Mouse (Mus musculus) heart, adult 11 months (tissue): ENCODE measurements at regions not wholly inside any gene's neighbourhood (a gene's known extent, or its start where the extent isn't known, plus 50 kb on each side); places are given as distances from the start of the nearest gene placed in this dataset.

Experiments used
- DNase-seq: peaks from one replicate; pipeline ENCODE4 v3.0.0; 2022

DNA sequence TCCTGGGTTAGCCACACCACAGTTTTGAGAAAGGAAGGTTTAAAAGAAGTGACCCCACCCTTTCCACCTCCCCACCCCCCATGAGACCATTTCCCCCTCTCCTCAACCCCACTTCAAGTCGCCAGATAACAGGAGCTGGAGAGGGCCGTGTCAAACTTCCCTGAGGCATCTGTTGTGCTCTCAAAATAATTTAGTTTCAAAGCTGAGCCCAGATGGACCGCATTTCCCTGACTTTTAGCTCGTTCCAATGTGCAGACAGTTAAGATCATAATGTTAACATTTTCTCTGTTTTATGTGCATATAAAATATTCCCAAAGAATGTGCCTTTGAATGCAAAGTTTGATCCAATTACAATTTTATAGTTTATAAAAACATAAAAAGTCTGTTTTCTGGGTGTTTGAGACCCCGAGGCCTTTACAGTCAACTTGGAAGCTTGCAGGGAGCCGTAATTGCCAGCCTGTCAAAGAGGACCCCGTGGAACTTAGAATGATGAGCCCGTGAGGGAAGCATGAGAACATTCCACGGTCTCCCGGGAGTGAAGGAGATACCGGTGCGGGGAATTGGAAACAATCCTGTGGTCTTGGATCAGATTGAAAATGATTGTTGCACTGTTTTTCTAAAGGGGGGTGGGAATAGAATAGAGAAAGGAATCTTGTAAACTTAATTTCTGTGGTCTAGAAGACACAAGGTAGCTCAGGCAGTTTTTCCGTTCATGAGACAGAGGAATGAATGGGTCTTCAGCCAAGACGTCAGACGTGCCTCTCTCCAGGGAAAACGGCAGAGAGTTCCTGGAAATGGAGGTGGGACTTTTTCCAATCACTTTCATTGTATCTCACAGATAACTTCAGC lies 903.3 kb downstream of the Mrps31 start:
- no peak for DNase-seq

- no peak for DNase-seq
These were observed 908.4 kb downstream of the Mrps31 start for GRCm38 (mm10) chr8:23319556-23319955.

DNA sequence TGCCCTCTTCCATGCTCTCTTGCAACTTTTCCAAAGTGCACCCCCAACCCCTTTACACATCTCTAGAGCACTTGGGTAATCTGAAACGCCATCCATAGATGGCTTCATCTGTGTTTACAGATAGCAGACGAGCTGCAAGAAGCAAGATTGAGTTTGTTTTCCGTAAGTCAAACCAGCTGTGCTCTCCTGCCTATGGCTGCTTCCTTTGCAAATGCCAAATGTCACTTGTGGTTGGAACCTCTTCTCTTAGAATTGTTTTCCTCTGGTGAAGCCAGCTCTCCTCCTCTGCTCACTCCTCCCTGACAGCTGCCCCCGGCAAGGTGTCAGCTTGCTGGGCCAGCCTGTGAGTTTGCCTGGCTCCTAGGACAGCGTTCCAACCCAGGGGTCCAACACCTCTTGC lies 910.0 kb downstream of the Mrps31 start:
- DNase-seq: no peak

DNA sequence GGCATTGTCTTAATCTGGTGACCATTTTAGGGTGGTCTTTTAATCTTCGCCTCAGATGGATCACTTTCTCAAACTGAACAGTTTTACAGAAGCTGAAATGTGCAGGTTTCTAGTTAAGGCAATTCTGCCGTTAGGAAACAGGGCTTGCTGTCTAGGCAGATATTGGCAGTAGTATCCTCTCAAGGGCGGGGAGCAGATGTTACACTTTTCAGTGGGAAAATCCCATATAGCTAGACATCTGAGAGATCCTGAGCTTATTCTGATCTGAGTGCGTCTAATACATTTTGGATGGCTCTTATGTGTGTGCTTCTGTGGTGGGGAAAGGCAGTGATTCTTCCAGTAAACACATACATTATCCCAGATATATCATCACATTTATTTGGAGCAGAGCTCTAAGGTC lies 916.1 kb downstream of the Mrps31 start:
- no peak for DNase-seq

GRCm38 (mm10) chr8:23344161-23344560 lies 933.0 kb downstream of the Mrps31 start:
- DNase-seq: peak; percentile 27

- DNase-seq: peak; percentile 84
These were observed 940.3 kb downstream of the Mrps31 start for GRCm38 (mm10) chr8:23351367-23351930.

DNA sequence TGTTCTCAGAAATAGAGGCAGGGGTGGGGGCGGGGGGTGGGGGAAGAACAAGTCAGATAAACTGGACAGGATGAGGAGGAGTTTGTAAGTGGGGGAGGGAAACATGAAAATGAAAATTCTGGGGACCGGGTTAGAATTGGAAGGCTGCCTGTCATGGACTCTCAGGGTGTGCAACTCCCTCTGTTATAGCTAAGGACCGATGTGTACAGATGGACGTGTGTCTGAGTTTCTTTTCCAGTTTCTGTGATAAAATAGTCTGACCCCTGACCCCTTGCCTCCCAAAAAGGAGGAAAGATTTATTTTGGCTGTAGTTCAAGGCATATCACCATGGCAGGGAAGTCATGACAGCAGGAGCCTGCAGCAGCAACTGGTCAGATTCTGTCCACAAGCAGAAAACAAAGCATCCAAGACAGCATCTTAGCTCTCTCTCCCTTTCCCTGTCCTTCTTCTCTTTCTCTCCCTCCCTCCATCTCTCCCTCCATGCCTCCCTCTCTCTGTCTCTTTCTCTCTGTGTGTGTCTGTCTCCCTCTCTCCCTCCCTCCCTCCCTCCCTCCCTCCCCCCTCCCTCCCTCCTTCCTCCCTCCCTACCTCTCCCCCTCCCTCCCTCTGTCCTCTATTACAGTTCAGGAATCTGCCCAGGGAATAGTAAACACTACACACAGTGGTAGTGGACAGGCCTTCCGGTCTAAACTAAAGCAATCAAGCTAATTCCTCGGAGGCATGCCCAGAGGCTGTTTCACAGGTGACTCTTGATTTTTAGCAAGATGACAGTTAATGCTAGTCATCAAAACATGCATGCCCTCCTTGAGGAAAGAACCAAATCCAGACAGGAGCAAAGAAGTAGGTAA lies 941.3 kb downstream of the Mrps31 start:
- DNase-seq: no peak

DNA sequence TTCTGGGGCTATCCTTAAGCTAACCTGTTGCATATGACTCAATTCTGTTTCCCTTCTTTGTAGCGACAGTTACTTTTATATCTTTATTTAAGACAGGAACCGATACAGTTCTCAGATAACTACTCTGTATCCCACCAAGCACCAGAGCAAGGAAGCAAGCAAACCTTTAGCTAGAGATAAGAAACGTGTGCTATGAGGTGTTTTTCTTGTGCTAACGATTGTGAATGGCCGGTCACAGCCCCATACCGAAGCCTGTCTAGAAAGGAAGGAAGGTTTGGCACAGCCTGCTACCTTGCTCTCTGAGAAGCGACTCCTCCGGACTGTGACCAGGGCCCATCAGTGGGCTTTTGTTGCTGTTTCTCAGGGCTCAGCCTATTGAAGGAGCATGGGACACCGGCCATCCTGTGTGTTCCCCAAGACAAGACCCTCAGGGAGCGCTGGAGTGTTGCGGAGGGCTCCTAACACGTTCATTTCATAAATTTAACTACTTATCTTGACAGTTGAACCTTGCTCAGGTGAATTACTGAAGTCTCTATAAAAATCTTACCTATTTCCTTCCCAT lies 949.0 kb downstream of the Mrps31 start:
- DNase-seq: peak; percentile 76

DNA sequence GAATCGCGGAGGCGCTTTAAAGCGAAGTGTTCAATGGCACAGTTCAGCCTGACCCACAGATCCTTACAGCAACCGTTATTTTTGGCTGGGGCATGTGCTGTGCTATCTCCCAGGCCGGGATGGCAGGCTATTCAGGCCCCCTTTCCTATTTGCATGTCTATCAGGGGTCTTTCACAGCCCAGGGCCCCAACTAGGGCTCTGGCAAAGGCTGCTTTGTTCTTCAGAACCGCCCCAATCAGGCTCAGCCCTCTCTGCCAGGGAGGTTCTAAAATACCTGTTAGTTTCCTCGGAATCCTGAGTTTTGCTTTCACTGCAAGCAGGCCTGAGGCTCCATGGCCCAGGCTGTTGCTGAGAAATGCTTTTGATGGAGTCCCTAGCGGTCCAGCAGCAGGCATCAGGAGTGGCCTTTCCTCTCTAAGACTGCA lies 949.7 kb downstream of the Mrps31 start:
- peak; percentile 79 for DNase-seq
